Mouse (Mus musculus): ENCODE measurements around the gene Rap1gds1.

DNA sequence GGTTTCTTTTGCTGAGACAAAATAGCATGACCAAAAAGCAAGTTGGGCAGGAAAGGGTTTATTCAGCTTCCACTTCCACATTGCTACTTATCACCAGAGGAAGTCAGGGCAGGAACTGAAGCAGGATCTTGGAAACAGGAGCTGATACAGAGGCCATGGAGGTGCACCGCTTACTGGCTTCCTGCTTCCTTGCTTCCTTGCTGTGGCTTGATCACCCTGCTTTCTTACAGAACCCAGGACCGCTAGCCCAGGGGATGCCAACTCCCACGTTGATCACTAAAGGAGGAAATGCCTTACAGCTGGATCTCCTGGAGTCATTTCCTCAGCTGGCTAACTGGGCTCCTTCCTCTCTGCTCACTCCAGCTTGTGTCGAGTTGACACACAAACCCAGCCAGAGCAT lies 197.3 kb downstream of the Rap1gds1 start:
- TF ChIP-seq POLR2A (IDR thresholded peaks at IDR 0.05; ENCODE audit: control insufficient read depth, low read depth, low read length) (no peak), CTCF (IDR thresholded peaks at IDR 0.05; ENCODE audit: control insufficient read depth, insufficient read depth, insufficient replicate concordance, low read depth, low read length) (no peak)
